Mouse (Mus musculus) forebrain, embryonic 14.5 days (tissue): ENCODE data around the gene Fam219b. TPM values are rescaled to one million over a fixed set of nuclear protein-coding genes. Genes with fewer than 3 reads are reported as not detected.

ENCODE experiments used
- ATAC-seq: fragments of 200-750 bp; cut with Nextera tagmentation; 2 replicates; pipeline ENCODE4 v1.8.0; 2017; ENCODE audit warnings: mild to moderate bottlenecking, moderate library complexity
- DNase-seq: peaks from one replicate; pipeline ENCODE4 v3.0.0-alpha.2; 2015; ENCODE audit warnings: low spot score
- H3K27ac ChIP-seq: fragments of 300-500 bp; sonication (generic); 2 replicates; pipeline ENCODE4 v1.5.1; 2014; ENCODE audit warnings: low read depth, mild to moderate bottlenecking, control low read depth, low read length, moderate library complexity
- H3K27me3 ChIP-seq: fragments of 300-500 bp; sonication (generic); replicated peaks from 2 replicates; pipeline ENCODE4 v1.6.1; 2014; ENCODE audit warnings: low read length, control low read depth, mixed read lengths; ENCODE audit not compliant: control insufficient read depth, insufficient read depth
- H3K36me3 ChIP-seq: fragments of 300-500 bp; sonication (generic); 2 replicates; pipeline ENCODE4 v1.6.1; 2014; ENCODE audit warnings: low read length, control low read depth; ENCODE audit not compliant: control insufficient read depth, insufficient read depth
- H3K4me1 ChIP-seq: fragments of 300-500 bp; sonication (generic); 2 replicates; pipeline ENCODE4 v1.6.1; 2014; ENCODE audit warnings: antibody characterized with exemption, low read length, control low read depth; ENCODE audit not compliant: control insufficient read depth, insufficient read depth
- H3K4me2 ChIP-seq: fragments of 300-500 bp; sonication (generic); 2 replicates; pipeline ENCODE4 v1.6.1; 2014; ENCODE audit warnings: mild to moderate bottlenecking, control low read depth, low read length
- H3K4me3 ChIP-seq: fragments of 300-500 bp; sonication (generic); 2 replicates; pipeline ENCODE4 v1.5.1; 2014; ENCODE audit warnings: low read depth, low read length, control low read depth
- H3K9ac ChIP-seq: fragments of 300-500 bp; sonication (generic); 2 replicates; pipeline ENCODE4 v1.6.1; 2014; ENCODE audit warnings: mild to moderate bottlenecking, low read length, control low read depth, moderate library complexity
- H3K9me3 ChIP-seq: fragments of 300-500 bp; sonication (generic); replicated peaks from 2 replicates; pipeline ENCODE4 v1.6.1; 2016; ENCODE audit warnings: low read length, control low read depth, mixed read lengths; ENCODE audit not compliant: control insufficient read depth
- WGBS: fragments of 180-500 bp; shearing (Covaris S2); extraction: QIAGEN DNeasy Blood & Tissue Kit; methylation state at CpG from one replicate; pipeline ENCODE4 v1.1.7; 2014; 5-methylcytosine and 5-hydroxymethylcytosine counted together
- polyA plus RNA-seq: library from polyadenylated mRNA; unstranded; fragments of >200 nt; fragmentation: Nextera tagmentation; extraction: Ambion mirVana; gene quantifications from 2 replicates; pipeline ENCODE4 v1.2.1, GENCODE M21; 2014

Gene Fam219b
- polyA plus RNA-seq, 1 experiment from 2014 or later, result 20.4 TPM

- H3K9ac ChIP-seq, result peak within 1 kb of the TSS; percentile 56
- peak within 1 kb of the TSS; percentile 40 for H3K4me3 ChIP-seq
- peak within 1 kb of the TSS; percentile 93 for H3K4me2 ChIP-seq
- H3K27ac ChIP-seq, result peak within 1 kb of the TSS; percentile 94
- ATAC-seq (peak; percentile 60), DNase-seq (peak; percentile 58)
- 1% methylated on average over 46 of the region's 46 CpGs for WGBS
- H3K27me3 ChIP-seq, result peaks cover 47% of the 10 kb centered on the region
- no peaks in the 10 kb centered on the region for H3K36me3 ChIP-seq
- peaks cover 26% of the 10 kb centered on the region for H3K4me1 ChIP-seq
- no peaks in the 10 kb centered on the region for H3K9me3 ChIP-seq
Measured at GRCm38 (mm10) chr9:57503622-57504380, 33.5 kb upstream of the Fam219b start, which contains the start of gene Rpp25. Gene Rpp25 (plus strand): TSS chr9:57504026.

GRCm38 (mm10) chr9:57504381-57504700 lies 33.0 kb upstream of the Fam219b start:
- Histone ChIP-seq H3K4me1 (peaks cover 26% of the 10 kb centered on the region), H3K27ac (no peak overlapping the region), H3K27me3 (peaks cover 47% of the 10 kb centered on the region)

GRCm38 (mm10) chr9:57504891-57505290 lies 32.4 kb upstream of the Fam219b start:
- peaks cover 26% of the 10 kb centered on the region for H3K4me1 ChIP-seq
- peak overlapping the region; percentile 93 for H3K4me2 ChIP-seq
- H3K9ac ChIP-seq, result no peak overlapping the region
- ATAC-seq, result no peak
- 52% methylated on average over 10 of the region's 10 CpGs for WGBS
- 0 out of 2 replicates have a peak overlapping the region, but pooled peaks have one; percentile 68 for H3K27ac ChIP-seq
- H3K27me3 ChIP-seq, result peaks cover 47% of the 10 kb centered on the region
- H3K36me3 ChIP-seq, result no peaks in the 10 kb centered on the region
- H3K9me3 ChIP-seq, result no peaks in the 10 kb centered on the region
- DNase-seq, result no peak
- no peak overlapping the region for H3K4me3 ChIP-seq

More at GRCm38 (mm10) chr9:57504381-57504700, 33.0 kb upstream of the Fam219b start:
- Histone ChIP-seq H3K36me3 (no peaks in the 10 kb centered on the region), H3K9me3 (no peaks in the 10 kb centered on the region), H3K4me3 (peak overlapping the region; percentile 40), H3K4me2 (peak overlapping the region; percentile 93), H3K9ac (peak overlapping the region; percentile 56)
- 1% methylated on average over 34 of the region's 34 CpGs for WGBS
- ATAC-seq (peak; percentile 27; the same call in 1 of the 2 replicates), DNase-seq (peak; percentile 70)

- ATAC-seq (peak; percentile 47), DNase-seq (peak; percentile 63)
- no peaks in the 10 kb centered on the region for H3K9me3 ChIP-seq
- peaks cover 26% of the 10 kb centered on the region for H3K4me1 ChIP-seq
- peaks cover 41% of the 10 kb centered on the region for H3K27me3 ChIP-seq
- 4% methylated on average over 8 of the region's 8 CpGs for WGBS
- peak overlapping the region; percentile 93 for H3K4me2 ChIP-seq
- 0 out of 2 replicates have a peak overlapping the region, but pooled peaks have one; percentile 7 for H3K9ac ChIP-seq
- H3K27ac ChIP-seq, result peak overlapping the region; percentile 68
- no peaks in the 10 kb centered on the region for H3K36me3 ChIP-seq
- no peak overlapping the region for H3K4me3 ChIP-seq
Measured at GRCm38 (mm10) chr9:57505700-57506099, 31.6 kb upstream of the Fam219b start.

GRCm38 (mm10) chr9:57510577-57510976 lies 26.8 kb upstream of the Fam219b start:
- Histone ChIP-seq H3K4me1 (no peaks in the 10 kb centered on the region), H3K36me3 (no peaks in the 10 kb centered on the region), H3K9me3 (no peaks in the 10 kb centered on the region), H3K4me3 (no peak overlapping the region), H3K9ac (no peak overlapping the region), H3K27ac (no peak overlapping the region), H3K4me2 (no peak overlapping the region), H3K27me3 (peaks cover 10% of the 10 kb centered on the region; the same call in 1 of the 2 replicates)
- no peak for DNase-seq
- WGBS, result 59% methylated on average over 2 of the region's 2 CpGs
- no peak for ATAC-seq

- Histone ChIP-seq H3K9me3 (no peaks in the 10 kb centered on the region), H3K4me3 (no peak overlapping the region), H3K27ac (0 out of 2 replicates have a peak overlapping the region, but pooled peaks have one; percentile 14), H3K27me3 (no peaks in the 10 kb centered on the region), H3K4me1 (peaks cover 2% of the 10 kb centered on the region; the same call in 1 of the 2 replicates), H3K4me2 (no peak overlapping the region), H3K36me3 (no peaks in the 10 kb centered on the region), H3K9ac (no peak overlapping the region; the same call in 1 of the 2 replicates)
- ATAC-seq, result 0 out of 2 replicates have a peak, but pooled peaks have one; percentile 5
- 2% methylated on average over 3 of the region's 3 CpGs for WGBS
- DNase-seq, result peak; percentile 90
Measured at GRCm38 (mm10) chr9:57517113-57517512, 20.2 kb upstream of the Fam219b start.

GRCm38 (mm10) chr9:57520375-57521055 lies 16.8 kb upstream of the Fam219b start:
- no peaks in the 10 kb centered on the region for H3K9me3 ChIP-seq
- H3K27ac ChIP-seq, result peak overlapping the region; percentile 86; the same call in 1 of the 2 replicates
- peaks cover 20% of the 10 kb centered on the region for H3K4me1 ChIP-seq
- DNase-seq (peak; percentile 23), ATAC-seq (peak; percentile 48; the same call in 1 of the 2 replicates)
- peak overlapping the region; percentile 81 for H3K4me2 ChIP-seq
- H3K27me3 ChIP-seq, result no peaks in the 10 kb centered on the region
- H3K36me3 ChIP-seq, result no peaks in the 10 kb centered on the region
- peak overlapping the region; percentile 97 for H3K9ac ChIP-seq
- peak overlapping the region; percentile 97 for H3K4me3 ChIP-seq
- WGBS, result 25% methylated on average over 16 of the region's 16 CpGs

- Histone ChIP-seq H3K27me3 (no peaks in the 10 kb centered on the region), H3K27ac (peak within 1 kb of the TSS; percentile 86; the same call in 1 of the 2 replicates), H3K9ac (peak within 1 kb of the TSS; percentile 97), H3K4me3 (peak within 1 kb of the TSS; percentile 97), H3K4me1 (peaks cover 20% of the 10 kb centered on the region), H3K36me3 (no peaks in the 10 kb centered on the region; the same call in 1 of the 2 replicates), H3K4me2 (peak within 1 kb of the TSS; percentile 81), H3K9me3 (no peaks in the 10 kb centered on the region)
- under 1% methylated on average over 95 of the region's 95 CpGs for WGBS
- peak; percentile 97 for ATAC-seq
- DNase-seq, result peak; percentile 97
Measured at GRCm38 (mm10) chr9:57521056-57521911, 16.0 kb upstream of the Fam219b start, which contains the start of gene Cox5a. Gene Cox5a (plus strand): TSS chr9:57521274.
